Mouse (Mus musculus) CH12.LX (cell line): ENCODE results near the gene Cth.

ENCODE experiments used
- CTCF ChIP-seq, 2 experiments: IDR thresholded peaks in 1 of 2; conservative IDR thresholded peaks in 1 of 2; 2 replicates each; pipeline ENCODE4 v1.5.1; 2011 to 2012; ENCODE audit warnings: low read depth in 2 of 2, low read length in 2 of 2, improper control_type of control experiment in 1 of 2, inconsistent platforms in 1 of 2, mild to moderate bottlenecking in 1 of 2, moderate library complexity in 1 of 2
- MEF2A ChIP-seq: IDR thresholded peaks from 2 replicates; pipeline ENCODE4 v1.6.1; 2014; ENCODE audit warnings: low read depth, mild to moderate bottlenecking, inconsistent platforms, low read length, improper control_type of control experiment, borderline replicate concordance
- POLR2A ChIP-seq: IDR thresholded peaks from 2 replicates; pipeline ENCODE4 v1.6.1; 2011; ENCODE audit warnings: low read depth, mild to moderate bottlenecking, improper control_type of control experiment, low read length
- TBP ChIP-seq: conservative IDR thresholded peaks from 2 replicates; pipeline ENCODE4 v1.6.1; 2011; ENCODE audit warnings: low read depth, low read length, improper control_type of control experiment
- ZNF384 ChIP-seq: IDR thresholded peaks from 2 replicates; pipeline ENCODE4 v1.6.1; 2012; ENCODE audit warnings: low read depth, low read length, improper control_type of control experiment, inconsistent platforms

- TF ChIP-seq ZNF384, result no peak
- TF ChIP-seq POLR2A, result no peak
- no peak for TF ChIP-seq MEF2A
- no peak for TF ChIP-seq TBP
- no peak for TF ChIP-seq CTCF (conservative IDR thresholded peaks at IDR 0.05 in 1 of 2, IDR thresholded peaks at IDR 0.05 in 1 of 2; ENCODE audit: low read depth in 2 of 2, low read length in 2 of 2)
Observed at GRCm38 (mm10) chr3:157908166-157908565, 16.7 kb downstream of the Cth start.
